Mouse (Mus musculus): ENCODE data around the gene Rasal3.

DNA sequence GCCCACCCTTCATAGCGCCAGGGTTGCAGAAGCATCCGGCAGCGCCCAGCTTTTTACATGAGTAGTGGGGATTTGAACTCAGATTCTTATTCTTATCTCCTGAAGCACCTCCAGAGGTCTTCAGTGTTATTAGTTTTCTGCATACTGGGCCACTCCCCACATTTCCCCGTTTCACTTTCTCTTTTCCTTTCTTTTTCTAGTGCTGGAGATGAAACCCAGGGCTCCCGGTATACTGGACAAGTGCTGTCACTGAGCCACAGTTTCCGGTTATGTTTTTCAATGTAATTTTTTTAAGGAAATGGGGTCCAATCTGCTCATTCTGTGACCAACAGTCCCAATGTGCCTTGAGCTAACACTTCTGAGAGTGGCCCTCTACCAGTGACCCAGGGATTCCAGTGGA is 8.5 kb upstream of the Rasal3 start:
- TF ChIP-seq POLR2A (IDR thresholded peaks at IDR 0.05; ENCODE audit: insufficient read depth, low read depth, low read length) (no peak), CTCF (IDR thresholded peaks at IDR 0.05) (no peak), EP300 (IDR thresholded peaks at IDR 0.05; ENCODE audit: insufficient read depth, low read depth, low read length) (no peak)

All from heart, adult 2 months (tissue).